Mouse (Mus musculus): ENCODE measurements around the gene Ppp1r8. TPM values are rescaled to one million over a fixed set of nuclear protein-coding genes. Genes with fewer than 3 reads are reported as not detected.

Ppp1r8 gene
- total RNA-seq, 2 experiments from 2014 or later = 70.9 to 85.2 TPM

DNA sequence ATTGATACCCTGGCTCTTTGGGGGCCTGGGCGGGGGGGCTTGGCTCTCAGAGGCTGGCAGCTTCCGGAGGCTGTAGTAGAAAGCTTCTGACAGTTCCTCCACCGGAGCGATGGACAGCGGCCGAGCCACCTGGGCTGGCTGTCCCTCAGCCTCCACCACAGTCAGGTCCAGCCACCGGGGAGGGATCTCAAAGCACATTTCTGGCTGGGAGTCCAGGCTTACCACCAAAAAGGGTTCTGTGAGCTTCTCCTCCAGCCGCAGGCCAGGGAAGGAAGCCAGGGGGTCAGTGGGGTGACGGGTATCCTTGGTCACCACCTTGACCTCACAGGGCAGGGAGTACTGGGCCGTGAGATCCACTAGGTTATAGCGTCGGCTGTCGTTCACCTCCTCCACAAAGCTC lies 57.7 kb downstream of the Ppp1r8 start:
- ATAC-seq (replicated peaks; ENCODE audit: poor library complexity, severe bottlenecking) = no peak

GRCm38 (mm10) chr4:132783732-132784131 lies 59.2 kb downstream of the Ppp1r8 start:
- ATAC-seq (replicated peaks; ENCODE audit: poor library complexity, severe bottlenecking) = no peak

DNA sequence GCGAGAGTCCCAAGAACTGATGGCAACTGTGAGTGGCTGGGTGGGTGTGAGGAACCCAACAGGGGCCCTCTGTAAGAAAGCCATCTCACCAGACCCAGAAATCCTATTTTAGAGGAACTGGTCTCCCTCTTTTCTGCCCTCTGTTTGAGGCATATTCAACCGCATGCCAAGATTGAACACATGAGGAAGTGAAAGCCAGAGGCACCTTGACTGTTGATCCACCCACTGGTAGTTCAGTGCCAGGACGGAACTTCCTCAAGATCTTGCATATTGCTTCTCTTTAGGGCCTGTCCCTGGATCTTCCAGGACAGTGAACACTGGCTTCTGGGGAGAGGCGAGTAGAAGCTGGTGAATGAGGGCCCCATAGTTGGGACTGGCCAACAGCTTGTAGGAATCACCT lies 62.7 kb downstream of the Ppp1r8 start:
- ATAC-seq (replicated peaks; ENCODE audit: poor library complexity, severe bottlenecking) = peak; percentile 95

DNA sequence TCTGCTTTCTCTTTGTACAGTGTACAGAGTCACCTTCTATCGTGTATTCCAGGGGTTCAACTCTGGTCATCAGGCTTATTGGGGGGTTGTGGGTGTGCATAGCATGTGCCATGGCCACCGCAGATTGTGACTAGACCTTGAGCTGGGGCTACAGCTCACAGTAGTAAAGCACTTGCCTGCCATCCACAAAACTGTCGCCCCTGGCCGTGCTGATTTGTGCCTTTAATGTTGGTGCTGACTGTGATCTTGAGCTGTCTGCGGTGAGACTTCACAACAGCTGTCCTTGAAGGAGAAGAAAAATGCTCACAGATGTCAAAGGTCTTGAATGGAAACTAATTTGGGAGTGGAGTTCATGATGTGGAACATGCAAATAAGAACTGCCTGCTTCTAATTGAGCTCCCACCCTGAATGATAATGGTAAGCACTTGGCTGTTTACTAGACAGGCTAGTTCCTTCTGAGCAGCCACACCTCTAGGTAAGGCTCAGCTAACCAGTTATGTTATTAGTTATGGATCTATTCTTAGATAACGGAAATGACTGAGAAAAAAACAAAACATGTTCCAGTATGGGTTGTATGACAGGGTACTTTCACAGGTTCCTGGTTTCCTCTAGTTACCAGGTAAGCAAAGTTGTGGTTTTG lies 64.3 kb downstream of the Ppp1r8 start:
- ATAC-seq (replicated peaks; ENCODE audit: poor library complexity, severe bottlenecking) = no peak

Other genes with a start within 250 kb of the Ppp1r8 start
- gene Eya3, start 204.2 kb downstream of the Ppp1r8 start, total RNA-seq (2014; fragmentation: Nextera tagmentation) = 37.0 and 42.0 TPM in 2 replicates
- 37.1 and 38.9 TPM in 2 replicates for gene Eya3, start 204.2 kb downstream of the Ppp1r8 start, total RNA-seq (2017)
- 2.9 and 4.4 TPM in 2 replicates for gene Xkr8, start 110.6 kb downstream of the Ppp1r8 start, total RNA-seq (2014; fragmentation: Nextera tagmentation)
- gene Xkr8, start 110.6 kb downstream of the Ppp1r8 start, total RNA-seq (2017) = 5.1 and 15.0 TPM in 2 replicates
- gene Smpdl3b, start 85.9 kb downstream of the Ppp1r8 start, total RNA-seq (2014; fragmentation: Nextera tagmentation) = 0.47 TPM in 1 of 2 replicates, not detected in the other
- 1.7 TPM in 1 of 2 replicates, not detected in the other for gene Smpdl3b, start 85.9 kb downstream of the Ppp1r8 start, total RNA-seq (2017)
- 87.0 and 114 TPM in 2 replicates for gene Rpa2, start 74.8 kb downstream of the Ppp1r8 start, total RNA-seq (2014; fragmentation: Nextera tagmentation)
- 66.8 and 69.9 TPM in 2 replicates for gene Rpa2, start 74.8 kb downstream of the Ppp1r8 start, total RNA-seq (2017)
- gene Themis2, start 46.8 kb downstream of the Ppp1r8 start, total RNA-seq (2014; fragmentation: Nextera tagmentation) = 43.6 and 56.7 TPM in 2 replicates
- gene Themis2, start 46.8 kb downstream of the Ppp1r8 start, total RNA-seq (2017) = 18.4 and 18.7 TPM in 2 replicates
- gene Stx12, start 41.3 kb upstream of the Ppp1r8 start, total RNA-seq (2014; fragmentation: Nextera tagmentation) = 22.0 and 39.8 TPM in 2 replicates
- gene Stx12, start 41.3 kb upstream of the Ppp1r8 start, total RNA-seq (2017) = 26.5 and 29.6 TPM in 2 replicates
- gene Fam76a, start 79.4 kb upstream of the Ppp1r8 start, total RNA-seq (2014; fragmentation: Nextera tagmentation) = 15.1 and 25.0 TPM in 2 replicates
- 17.5 and 17.6 TPM in 2 replicates for gene Fam76a, start 79.4 kb upstream of the Ppp1r8 start, total RNA-seq (2017)
- not detected in 2 replicates for gene Fgr, start 130.9 kb upstream of the Ppp1r8 start, total RNA-seq (2014; fragmentation: Nextera tagmentation)
- gene Fgr, start 130.9 kb upstream of the Ppp1r8 start, total RNA-seq (2017) = 0.99 and 2.4 TPM in 2 replicates
- gene Ahdc1, start 168.1 kb upstream of the Ppp1r8 start, total RNA-seq (2014; fragmentation: Nextera tagmentation) = 1.3 and 4.7 TPM in 2 replicates
- gene Ahdc1, start 168.1 kb upstream of the Ppp1r8 start, total RNA-seq (2017) = 0.26 and 0.93 TPM in 2 replicates

Measured in granulocyte monocyte progenitor cell, adult 5-6 weeks (primary cell).